Mouse (Mus musculus): ENCODE data around the gene Trappc11. TPM values are rescaled to one million over a fixed set of nuclear protein-coding genes. Genes with fewer than 3 reads are reported as not detected.

Trappc11 gene
- polyA plus RNA-seq, 2 experiments = 10.4 to 13.1 TPM

DNA sequence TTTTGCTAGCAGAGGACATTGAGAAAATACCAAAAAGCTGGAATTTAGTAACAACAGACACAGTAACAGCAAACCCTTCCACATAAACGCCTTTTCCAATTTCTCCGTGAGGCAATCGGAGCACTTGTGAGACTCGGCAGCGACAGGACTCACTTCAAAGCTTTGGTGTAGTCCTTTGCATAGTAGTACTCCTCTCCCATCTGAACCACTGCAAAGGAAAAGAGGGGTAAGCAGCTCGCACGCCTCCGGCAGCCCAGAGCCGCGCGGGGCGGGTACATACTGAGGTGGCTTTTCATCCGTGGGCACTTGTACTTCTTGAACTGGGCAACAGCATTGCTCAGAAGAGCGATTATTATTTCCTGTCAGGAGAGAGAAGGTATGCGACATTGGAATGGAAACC lies 19.7 kb downstream of the Trappc11 start:
- no peaks in the 10 kb centered on the region for H3K27me3 ChIP-seq (ENCODE audit: control insufficient read depth, insufficient read depth, low read length)
- H3K9ac ChIP-seq (replicated peaks) = no peak overlapping the region
- no peak overlapping the region for H3K27ac ChIP-seq
- WGBS (ENCODE audit: insufficient replicate concordance) = 85% methylated on average over 15 of the region's 15 CpGs
- H3K9me3 ChIP-seq (ENCODE audit: control insufficient read depth, low read length) = no peaks in the 10 kb centered on the region
- H3K4me1 ChIP-seq (replicated peaks; ENCODE audit: control insufficient read depth in 2 of 2, insufficient read depth in 2 of 2, low read length in 1 of 2) = peaks cover 0 to 6% of the 10 kb centered on the region in 2 experiments; a peak in 3 of 4 replicates
- no peak overlapping the region for H3K4me3 ChIP-seq (ENCODE audit: insufficient read depth in 1 of 2, low read depth in 2 of 2, low read length in 2 of 2)
- peaks cover 6% of the 10 kb centered on the region for H3K36me3 ChIP-seq (replicated peaks; ENCODE audit: control insufficient read depth, insufficient read depth, low read depth)
- H3K4me2 ChIP-seq (ENCODE audit: low read depth) = no peak overlapping the region
- DNase-seq (ENCODE audit: low read depth in 3 of 3, low spot score in 3 of 3) = no peak
- TF ChIP-seq EP300 (IDR thresholded peaks at IDR 0.05; ENCODE audit: low read depth) (no peak), CTCF (IDR thresholded peaks at IDR 0.05; ENCODE audit: low read depth) (no peak)
- no peak for ATAC-seq (ENCODE audit: insufficient read depth)

DNA sequence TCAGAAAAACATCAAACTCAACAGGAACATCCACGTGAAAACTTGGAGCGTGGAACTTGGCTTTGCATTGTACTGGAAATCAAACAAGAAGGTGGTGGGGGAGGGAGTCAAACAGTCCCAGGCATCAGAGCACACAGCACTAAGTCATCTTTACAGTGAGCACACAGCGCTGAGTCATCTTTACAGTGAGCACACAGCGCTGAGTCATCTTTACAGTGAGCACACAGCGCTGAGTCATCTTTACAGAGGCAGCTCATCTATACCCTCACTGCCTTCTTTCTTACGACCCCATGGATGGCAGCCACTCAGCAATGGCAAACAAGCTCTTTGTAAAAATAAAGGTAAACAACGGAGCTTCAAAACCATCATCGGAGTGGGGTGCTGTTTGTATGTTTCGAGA lies 22.3 kb downstream of the Trappc11 start:
- Histone ChIP-seq H3K27me3 (ENCODE audit: control insufficient read depth, insufficient read depth, low read length) (no peaks in the 10 kb centered on the region), H3K36me3 (replicated peaks; ENCODE audit: control insufficient read depth, insufficient read depth, low read depth) (peaks cover 9% of the 10 kb centered on the region), H3K27ac (no peak overlapping the region), H3K4me1 (replicated peaks; ENCODE audit: control insufficient read depth in 2 of 2, insufficient read depth in 2 of 2, low read length in 1 of 2) (peaks cover 0 to 6% of the 10 kb centered on the region in 2 experiments; a peak in 3 of 4 replicates), H3K4me2 (ENCODE audit: low read depth) (no peak overlapping the region), H3K9me3 (ENCODE audit: control insufficient read depth, low read length) (no peaks in the 10 kb centered on the region), H3K9ac (replicated peaks) (no peak overlapping the region), H3K4me3 (ENCODE audit: insufficient read depth in 1 of 2, low read depth in 2 of 2, low read length in 2 of 2) (no peak overlapping the region)
- WGBS (ENCODE audit: insufficient replicate concordance) = 83% methylated on average over 9 of the region's 9 CpGs
- ATAC-seq (ENCODE audit: insufficient read depth) (peak; percentile 78), DNase-seq (ENCODE audit: low read depth in 3 of 3, low spot score in 3 of 3) (no peak)
- TF ChIP-seq EP300 (IDR thresholded peaks at IDR 0.05; ENCODE audit: low read depth) (peak; percentile 43; the same call in 1 of the 2 replicates), CTCF (IDR thresholded peaks at IDR 0.05; ENCODE audit: low read depth) (no peak)

DNA sequence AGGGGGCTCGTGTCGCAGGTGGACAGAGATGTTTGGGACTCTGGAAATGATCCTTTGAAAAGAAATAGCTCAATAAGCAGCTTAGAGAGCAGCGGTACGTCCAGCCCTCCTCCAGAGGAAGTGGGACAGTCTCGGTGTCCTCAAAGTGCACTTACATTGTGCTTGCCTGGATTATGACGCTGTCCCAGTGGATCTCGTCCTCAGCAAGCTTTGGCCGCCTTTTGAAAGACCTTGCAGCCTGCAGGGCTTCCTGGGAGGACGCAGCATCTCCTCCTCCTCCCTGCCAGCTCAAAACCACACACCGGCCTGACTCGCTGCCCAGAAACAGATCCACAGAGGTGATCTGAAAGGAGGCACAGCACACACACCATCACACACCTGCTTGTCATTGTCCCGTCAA lies 27.8 kb downstream of the Trappc11 start:
- Histone ChIP-seq H3K27ac (no peak overlapping the region), H3K4me1 (replicated peaks; ENCODE audit: control insufficient read depth in 2 of 2, insufficient read depth in 2 of 2, low read length in 1 of 2) (no peaks in the 10 kb centered on the region), H3K4me2 (ENCODE audit: low read depth) (no peak overlapping the region), H3K9ac (replicated peaks) (no peak overlapping the region), H3K36me3 (replicated peaks; ENCODE audit: control insufficient read depth, insufficient read depth, low read depth) (peaks cover 6% of the 10 kb centered on the region), H3K4me3 (ENCODE audit: insufficient read depth in 1 of 2, low read depth in 2 of 2, low read length in 2 of 2) (no peak overlapping the region), H3K27me3 (ENCODE audit: control insufficient read depth, insufficient read depth, low read length) (no peaks in the 10 kb centered on the region), H3K9me3 (ENCODE audit: control insufficient read depth, low read length) (no peaks in the 10 kb centered on the region)
- WGBS (ENCODE audit: insufficient replicate concordance) = 83% methylated on average over 12 of the region's 12 CpGs
- DNase-seq (ENCODE audit: low read depth in 3 of 3, low spot score in 3 of 3) (no peak), ATAC-seq (ENCODE audit: insufficient read depth) (no peak)
- TF ChIP-seq CTCF (IDR thresholded peaks at IDR 0.05; ENCODE audit: low read depth) (no peak), EP300 (IDR thresholded peaks at IDR 0.05; ENCODE audit: low read depth) (no peak)

DNA sequence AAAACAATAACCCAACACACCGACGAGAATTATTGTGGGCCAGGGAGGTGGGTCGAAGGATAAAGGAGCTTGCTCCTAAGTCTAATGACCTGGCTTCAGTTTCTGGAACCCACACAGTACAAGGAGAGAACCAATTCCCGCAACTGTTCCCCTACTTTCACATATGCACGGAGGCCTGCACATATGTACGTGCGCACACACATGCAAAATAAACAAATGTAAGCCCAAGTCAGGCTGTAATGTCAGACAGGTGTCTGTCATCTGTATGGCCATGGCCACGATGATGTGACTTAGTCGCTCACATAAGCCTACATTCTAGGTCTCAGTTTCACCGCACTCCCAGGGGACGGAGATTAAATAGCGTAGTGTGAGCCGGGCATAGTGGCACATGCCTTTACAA lies 30.7 kb downstream of the Trappc11 start:
- H3K27me3 ChIP-seq (ENCODE audit: control insufficient read depth, insufficient read depth, low read length) = no peaks in the 10 kb centered on the region
- ATAC-seq (ENCODE audit: insufficient read depth) (no peak), DNase-seq (ENCODE audit: low read depth in 3 of 3, low spot score in 3 of 3) (no peak)
- H3K4me1 ChIP-seq (replicated peaks; ENCODE audit: control insufficient read depth in 2 of 2, insufficient read depth in 2 of 2, low read length in 1 of 2) = no peaks in the 10 kb centered on the region
- no peaks in the 10 kb centered on the region for H3K9me3 ChIP-seq (ENCODE audit: control insufficient read depth, low read length)
- peaks cover 7% of the 10 kb centered on the region for H3K36me3 ChIP-seq (replicated peaks; ENCODE audit: control insufficient read depth, insufficient read depth, low read depth)
- no peak overlapping the region for H3K4me2 ChIP-seq (ENCODE audit: low read depth)
- WGBS (ENCODE audit: insufficient replicate concordance) = 82% methylated on average over 13 of the region's 13 CpGs
- no peak overlapping the region for H3K4me3 ChIP-seq (ENCODE audit: insufficient read depth in 1 of 2, low read depth in 2 of 2, low read length in 2 of 2)
- no peak for TF ChIP-seq EP300 (IDR thresholded peaks at IDR 0.05; ENCODE audit: low read depth)
- TF ChIP-seq CTCF (IDR thresholded peaks at IDR 0.05; ENCODE audit: low read depth) = no peak
- H3K27ac ChIP-seq = no peak overlapping the region
- H3K9ac ChIP-seq (replicated peaks) = no peak overlapping the region

DNA sequence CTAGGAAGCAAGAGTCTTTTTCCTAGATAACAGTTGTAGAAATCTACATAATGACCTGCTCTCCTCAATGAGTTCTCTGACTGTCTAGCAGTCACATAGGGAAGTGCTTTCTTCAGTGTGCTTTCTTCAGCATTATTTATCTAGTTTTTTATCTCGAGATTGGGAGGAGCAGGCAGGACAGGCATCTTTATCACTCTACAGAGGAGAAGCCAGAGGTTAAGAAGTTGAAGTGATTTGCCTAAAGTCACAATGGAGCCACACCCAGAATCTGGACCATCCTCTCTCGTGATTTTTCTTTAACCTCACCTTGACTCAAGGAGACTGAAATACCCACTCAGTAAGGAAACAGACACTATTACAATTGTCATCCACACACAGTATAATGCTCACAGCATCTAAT lies 31.3 kb downstream of the Trappc11 start:
- Histone ChIP-seq H3K9ac (replicated peaks) (no peak overlapping the region), H3K4me3 (ENCODE audit: insufficient read depth in 1 of 2, low read depth in 2 of 2, low read length in 2 of 2) (no peak overlapping the region), H3K9me3 (ENCODE audit: control insufficient read depth, low read length) (no peaks in the 10 kb centered on the region), H3K36me3 (replicated peaks; ENCODE audit: control insufficient read depth, insufficient read depth, low read depth) (peaks cover 9% of the 10 kb centered on the region), H3K4me2 (ENCODE audit: low read depth) (no peak overlapping the region), H3K27ac (no peak overlapping the region), H3K27me3 (ENCODE audit: control insufficient read depth, insufficient read depth, low read length) (no peaks in the 10 kb centered on the region), H3K4me1 (replicated peaks; ENCODE audit: control insufficient read depth in 2 of 2, insufficient read depth in 2 of 2, low read length in 1 of 2) (no peaks in the 10 kb centered on the region)
- no peak for TF ChIP-seq CTCF (IDR thresholded peaks at IDR 0.05; ENCODE audit: low read depth)
- TF ChIP-seq EP300 (IDR thresholded peaks at IDR 0.05; ENCODE audit: low read depth) = no peak
- 44% methylated on average over 2 of the region's 2 CpGs for whole genome bisulfite sequencing (ENCODE audit: insufficient replicate concordance)
- no peak for DNase-seq (ENCODE audit: low read depth in 3 of 3, low spot score in 3 of 3)
- ATAC-seq (ENCODE audit: insufficient read depth) = no peak
